Mouse (Mus musculus) heart, embryonic 10.5 days (tissue): ENCODE data around the gene Kat2b. TPM values are rescaled to one million over a fixed set of nuclear protein-coding genes. Genes with fewer than 3 reads are reported as not detected.
"Not testable (repeated sequence)": the region's sequence is repeated elsewhere in the genome, so short reads cannot be mapped to it uniquely, and the experiment has no call there.

ENCODE experiments used
- DNase-seq: peaks from one replicate; pipeline ENCODE4 v3.0.0-alpha.2; 2017; ENCODE audit warnings: low spot score
- H3K27ac ChIP-seq: fragments of 300-500 bp; sonication (generic); 2 replicates; pipeline ENCODE4 v1.5.1; 2016; ENCODE audit warnings: mild to moderate bottlenecking
- H3K27me3 ChIP-seq: fragments of 300-500 bp; sonication (generic); 2 replicates; pipeline ENCODE4 v1.6.1; 2016; ENCODE audit warnings: mild to moderate bottlenecking; ENCODE audit not compliant: poor library complexity, insufficient read depth, severe bottlenecking
- H3K36me3 ChIP-seq: fragments of 300-500 bp; sonication (generic); 2 replicates; pipeline ENCODE4 v1.6.1; 2016; ENCODE audit warnings: mild to moderate bottlenecking, moderate library complexity
- H3K4me1 ChIP-seq: fragments of 300-500 bp; sonication (generic); 2 replicates; pipeline ENCODE4 v1.6.1; 2016; ENCODE audit warnings: mild to moderate bottlenecking
- H3K4me3 ChIP-seq: fragments of 300-500 bp; sonication (generic); 2 replicates; pipeline ENCODE4 v1.5.1; 2016; ENCODE audit warnings: mild to moderate bottlenecking, moderate library complexity
- H3K9me3 ChIP-seq: fragments of 300-500 bp; sonication (generic); 2 replicates; pipeline ENCODE4 v1.6.1; 2016; ENCODE audit warnings: mild to moderate bottlenecking, moderate library complexity
- whole genome bisulfite sequencing: fragments of 180-500 bp; shearing (Covaris S2); methylation state at CpG from one replicate; pipeline ENCODE4 v1.1.7; 2016; 5-methylcytosine and 5-hydroxymethylcytosine counted together
- polyA plus RNA-seq: library from polyadenylated mRNA; unstranded; fragments of >200 nt; fragmentation: Nextera tagmentation; extraction: Ambion mirVana; gene quantifications from 2 replicates; pipeline ENCODE4 v1.2.1, GENCODE M21; 2016

Gene Kat2b
- polyA plus RNA-seq, 1 experiment from 2014 or later: 4.1 TPM

GRCm38 (mm10) chr17:53622125-53622524 is 55.5 kb downstream of the Kat2b start:
- no peaks in the 10 kb centered on the region for H3K27me3 ChIP-seq
- H3K4me1 ChIP-seq: no peaks in the 10 kb centered on the region
- H3K4me3 ChIP-seq: no peak overlapping the region
- no peak for DNase-seq
- no peak overlapping the region for H3K27ac ChIP-seq
- no peaks in the 10 kb centered on the region for H3K9me3 ChIP-seq
- 66% methylated on average over 3 of the region's 3 CpGs for WGBS
- peaks cover 12% of the 10 kb centered on the region for H3K36me3 ChIP-seq

GRCm38 (mm10) chr17:53623762-53624161 is 57.1 kb downstream of the Kat2b start:
- WGBS: 67% methylated on average over 9 of the region's 9 CpGs
- Histone ChIP-seq H3K27me3 (no peaks in the 10 kb centered on the region), H3K4me1 (no peaks in the 10 kb centered on the region), H3K4me3 (no peak overlapping the region), H3K9me3 (no peaks in the 10 kb centered on the region), H3K27ac (no peak overlapping the region), H3K36me3 (peaks cover 12% of the 10 kb centered on the region)
- DNase-seq: no peak

DNA sequence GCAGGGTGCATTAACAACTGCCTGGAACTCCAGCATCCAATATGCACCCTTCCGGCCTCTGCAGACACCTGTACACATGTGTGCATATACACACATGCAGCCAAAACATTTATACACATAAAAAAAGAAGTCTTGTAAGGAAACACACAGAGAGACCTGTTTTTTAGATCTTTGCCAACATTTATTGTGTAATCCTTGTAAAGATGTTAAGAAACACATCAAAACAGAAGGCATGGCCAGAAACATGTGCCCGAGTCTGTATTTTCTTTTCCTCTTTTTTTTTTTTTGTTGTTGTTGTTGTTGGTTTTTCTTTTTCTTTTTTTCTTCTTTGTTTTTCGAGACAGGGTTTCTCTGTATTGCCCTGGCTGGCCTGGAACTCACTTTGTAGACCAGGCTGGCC is 59.5 kb downstream of the Kat2b start:
- Histone ChIP-seq H3K27ac (no peak overlapping the region), H3K4me1 (no peaks in the 10 kb centered on the region), H3K9me3 (no peaks in the 10 kb centered on the region), H3K27me3 (no peaks in the 10 kb centered on the region), H3K36me3 (peaks cover 15% of the 10 kb centered on the region), H3K4me3 (no peak overlapping the region)
- 90% methylated on average over 3 of the region's 3 CpGs for WGBS
- no peak for DNase-seq

- DNase-seq: no peak
- H3K27me3 ChIP-seq: no peaks in the 10 kb centered on the region
- H3K4me1 ChIP-seq: no peaks in the 10 kb centered on the region
- no peak overlapping the region for H3K27ac ChIP-seq
- H3K9me3 ChIP-seq: no peaks in the 10 kb centered on the region
- WGBS: 70% methylated on average over 4 of the region's 4 CpGs
- H3K36me3 ChIP-seq: peaks cover 18% of the 10 kb centered on the region
- no peak overlapping the region for H3K4me3 ChIP-seq
These were observed 60.8 kb downstream of the Kat2b start for GRCm38 (mm10) chr17:53627497-53627896.

DNA sequence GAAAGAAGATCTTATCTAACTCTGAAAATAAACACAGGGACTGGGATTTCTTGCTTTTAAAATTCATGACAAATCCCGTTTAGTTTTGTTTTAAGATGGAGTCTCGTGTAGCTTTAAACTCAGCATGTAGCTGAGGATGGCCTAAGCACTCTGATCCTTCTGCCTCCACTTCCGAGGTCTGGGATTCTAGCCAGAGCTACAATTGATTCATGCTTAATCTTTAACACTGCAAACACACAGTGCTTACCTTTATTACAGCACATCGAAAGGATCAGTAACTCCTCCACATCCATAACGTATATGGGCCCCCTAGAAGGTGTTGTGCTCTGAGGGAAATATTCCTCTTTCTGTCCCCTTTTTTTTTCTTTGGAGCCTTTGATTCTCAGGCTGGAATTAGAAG is 61.5 kb downstream of the Kat2b start:
- DNase-seq: no peak
- H3K4me1 ChIP-seq: no peaks in the 10 kb centered on the region
- H3K27ac ChIP-seq: no peak overlapping the region
- H3K4me3 ChIP-seq: no peak overlapping the region
- H3K27me3 ChIP-seq: no peaks in the 10 kb centered on the region
- 64% methylated on average over 5 of the region's 5 CpGs for WGBS
- no peaks in the 10 kb centered on the region for H3K9me3 ChIP-seq
- H3K36me3 ChIP-seq: peaks cover 18% of the 10 kb centered on the region

DNA sequence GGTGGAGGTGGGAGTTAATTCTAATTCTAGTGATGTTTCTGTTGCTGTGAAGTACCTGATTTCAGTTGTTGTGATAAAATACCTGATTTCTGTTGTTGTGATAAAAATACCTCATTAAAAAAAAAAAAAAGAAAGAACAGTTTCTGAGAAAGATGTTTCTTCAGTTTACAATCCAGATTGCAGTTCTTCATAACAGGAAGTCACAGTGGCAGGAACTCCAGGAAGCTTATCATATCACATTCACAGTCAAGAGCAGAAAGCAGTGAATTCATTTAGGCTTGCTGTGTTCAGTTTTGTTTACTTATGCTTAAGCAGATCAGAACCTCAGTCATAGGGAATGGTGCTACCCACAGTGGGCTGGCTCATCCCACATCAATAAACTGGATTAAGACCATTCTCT is 64.7 kb downstream of the Kat2b start:
- no peak for DNase-seq
- H3K36me3 ChIP-seq: peaks cover 12% of the 10 kb centered on the region; the same call in 1 of the 2 replicates

GRCm38 (mm10) chr17:53643360-53643759 is 76.7 kb downstream of the Kat2b start:
- 77% methylated on average over 4 of the region's 4 CpGs for WGBS
- Histone ChIP-seq H3K36me3 (peaks cover 62% of the 10 kb centered on the region), H3K27me3 (no peaks in the 10 kb centered on the region), H3K4me3 (no peak overlapping the region), H3K27ac (no peak overlapping the region), H3K4me1 (no peaks in the 10 kb centered on the region), H3K9me3 (no peaks in the 10 kb centered on the region)
- no peak for DNase-seq

More for the DNA sequence above, 64.7 kb downstream of the Kat2b start:
- no peak overlapping the region for H3K4me3 ChIP-seq
- no peaks in the 10 kb centered on the region for H3K9me3 ChIP-seq
- no peaks in the 10 kb centered on the region for H3K4me1 ChIP-seq
- no peak overlapping the region for H3K27ac ChIP-seq
- no peaks in the 10 kb centered on the region for H3K27me3 ChIP-seq

DNA sequence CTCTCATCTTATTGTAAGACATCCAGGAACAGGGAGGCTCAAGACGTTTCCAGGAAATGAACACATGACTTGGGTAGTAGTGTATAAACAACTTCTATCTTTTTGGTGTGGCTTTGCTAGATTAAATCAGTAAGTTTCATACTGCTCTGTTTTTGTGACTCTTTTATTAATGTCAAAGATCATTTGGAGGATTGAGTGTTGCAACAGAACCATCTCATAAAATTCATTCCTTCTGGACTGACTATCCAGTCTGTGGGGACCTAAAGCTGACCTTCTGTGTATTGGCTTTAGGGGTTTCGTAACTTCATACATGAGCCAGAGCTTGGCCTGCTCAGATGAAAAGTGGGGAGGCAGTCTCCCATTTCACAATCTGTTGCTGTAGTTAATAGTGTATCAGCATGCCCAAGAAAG is 83.6 kb downstream of the Kat2b start:
- 0 out of 2 replicates have a peak, but pooled peaks cover 3% of the 10 kb centered on the region for H3K9me3 ChIP-seq
- H3K27me3 ChIP-seq: no peaks in the 10 kb centered on the region
- H3K27ac ChIP-seq: no peak overlapping the region
- no peak for DNase-seq
- H3K36me3 ChIP-seq: peaks cover 44% of the 10 kb centered on the region
- H3K4me1 ChIP-seq: no peaks in the 10 kb centered on the region
- WGBS: 82% methylated on average over 2 of the region's 2 CpGs
- no peak overlapping the region for H3K4me3 ChIP-seq

DNA sequence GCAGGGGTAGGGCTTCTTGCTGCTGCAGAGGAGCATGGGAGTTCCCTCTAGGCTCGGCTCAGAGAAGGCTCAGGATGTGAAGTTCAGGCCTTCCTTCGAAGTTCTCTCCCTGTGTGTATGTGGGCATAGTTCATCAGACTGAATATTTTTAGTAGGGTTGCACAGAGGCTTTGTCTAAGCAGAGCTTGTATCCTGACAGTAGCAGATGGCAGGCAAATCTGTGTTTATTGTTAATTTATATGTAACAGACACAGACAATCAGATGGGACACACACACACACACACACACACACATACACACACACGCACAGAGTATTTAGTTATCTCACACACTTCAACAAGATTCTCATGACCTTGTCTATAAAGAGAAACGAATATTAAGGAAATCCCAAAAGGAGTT is 87.9 kb downstream of the Kat2b start:
- 92% methylated on average over 4 of the region's 4 CpGs for WGBS
- Histone ChIP-seq H3K9me3 (no peaks in the 10 kb centered on the region), H3K27me3 (no peaks in the 10 kb centered on the region), H3K4me3 (no peak overlapping the region), H3K27ac (no peak overlapping the region), H3K36me3 (peaks cover 32% of the 10 kb centered on the region), H3K4me1 (no peaks in the 10 kb centered on the region)
- no peak for DNase-seq

GRCm38 (mm10) chr17:53655081-53655480 is 88.4 kb downstream of the Kat2b start:
- DNase-seq: no peak
- 88% methylated on average over 6 of the region's 6 CpGs for WGBS
- Histone ChIP-seq H3K4me1 (no peaks in the 10 kb centered on the region), H3K27me3 (no peaks in the 10 kb centered on the region), H3K9me3 (no peaks in the 10 kb centered on the region), H3K27ac (no peak overlapping the region), H3K4me3 (no peak overlapping the region), H3K36me3 (peaks cover 36% of the 10 kb centered on the region)

GRCm38 (mm10) chr17:53655959-53656358 is 89.3 kb downstream of the Kat2b start:
- Histone ChIP-seq H3K4me3 (no peak overlapping the region), H3K27me3 (no peaks in the 10 kb centered on the region), H3K9me3 (no peaks in the 10 kb centered on the region), H3K4me1 (no peaks in the 10 kb centered on the region), H3K27ac (no peak overlapping the region), H3K36me3 (peaks cover 37% of the 10 kb centered on the region)
- DNase-seq: no peak
- 88% methylated on average over 2 of the region's 2 CpGs for WGBS

DNA sequence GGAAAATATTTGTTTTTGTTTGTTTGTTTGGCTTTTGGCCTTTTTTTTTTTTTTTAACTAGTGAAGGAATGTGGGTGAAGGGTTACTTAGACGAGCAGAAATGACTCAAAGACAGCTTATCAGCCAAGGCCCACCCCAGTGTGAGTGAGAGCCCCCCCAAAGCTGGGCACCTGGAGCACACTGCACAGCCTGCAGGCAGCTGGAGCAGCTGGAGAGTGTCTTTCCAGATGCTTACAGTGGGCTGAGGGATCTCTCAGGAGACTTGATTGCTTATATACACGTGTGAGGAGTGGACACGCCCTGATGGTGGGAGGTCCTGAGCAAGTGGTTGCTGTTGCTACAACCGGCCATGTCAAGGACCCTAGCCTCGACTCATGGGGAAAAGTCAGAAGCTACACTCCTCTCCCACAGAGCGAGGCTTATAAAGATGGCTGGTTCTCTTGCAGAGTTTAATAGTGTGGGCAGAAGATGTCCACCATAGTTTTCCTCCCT is 89.8 kb downstream of the Kat2b start:
- Histone ChIP-seq H3K4me3 (no peak overlapping the region), H3K9me3 (no peaks in the 10 kb centered on the region), H3K4me1 (no peaks in the 10 kb centered on the region), H3K27ac (no peak overlapping the region), H3K36me3 (peaks cover 37% of the 10 kb centered on the region), H3K27me3 (no peaks in the 10 kb centered on the region)
- DNase-seq: no peak
- WGBS: 54% methylated on average over 6 of the region's 6 CpGs

DNA sequence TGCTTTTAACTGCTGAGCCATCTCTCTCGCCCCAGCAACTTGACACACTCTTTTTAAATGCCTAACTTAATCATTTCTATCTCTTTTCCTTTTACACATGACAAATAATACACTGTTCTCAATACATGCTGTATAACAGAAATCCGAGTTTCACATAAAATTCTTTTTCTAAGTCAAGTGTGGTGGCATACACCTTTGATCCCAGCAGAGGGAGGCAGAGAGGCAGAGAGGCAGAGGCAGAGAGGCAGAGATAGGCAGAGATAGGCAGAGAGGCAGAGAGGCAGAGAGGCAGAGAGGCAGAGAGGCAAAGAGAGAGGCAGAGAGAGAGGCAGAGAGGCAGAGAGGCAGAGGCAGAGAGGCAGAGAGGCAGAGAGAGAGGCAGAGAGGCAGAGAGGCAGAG is 90.7 kb downstream of the Kat2b start:
- H3K9me3 ChIP-seq, H3K4me3 ChIP-seq, DNase-seq, H3K27ac ChIP-seq, H3K27me3 ChIP-seq, H3K4me1 ChIP-seq: not testable (repeated sequence)
- H3K36me3 ChIP-seq: peaks cover 37% of the 10 kb centered on the region
- 72% methylated on average over 2 of the region's 2 CpGs for WGBS

GRCm38 (mm10) chr17:53658668-53659067 is 92.0 kb downstream of the Kat2b start:
- H3K27ac ChIP-seq: no peak overlapping the region
- no peak for DNase-seq
- peaks cover 25% of the 10 kb centered on the region for H3K36me3 ChIP-seq
- no peaks in the 10 kb centered on the region for H3K27me3 ChIP-seq
- WGBS: 85% methylated on average over 2 of the region's 2 CpGs
- H3K9me3 ChIP-seq: no peaks in the 10 kb centered on the region
- H3K4me1 ChIP-seq: no peaks in the 10 kb centered on the region; the same call in 1 of the 2 replicates
- H3K4me3 ChIP-seq: no peak overlapping the region
